In the genomic region with DNA sequence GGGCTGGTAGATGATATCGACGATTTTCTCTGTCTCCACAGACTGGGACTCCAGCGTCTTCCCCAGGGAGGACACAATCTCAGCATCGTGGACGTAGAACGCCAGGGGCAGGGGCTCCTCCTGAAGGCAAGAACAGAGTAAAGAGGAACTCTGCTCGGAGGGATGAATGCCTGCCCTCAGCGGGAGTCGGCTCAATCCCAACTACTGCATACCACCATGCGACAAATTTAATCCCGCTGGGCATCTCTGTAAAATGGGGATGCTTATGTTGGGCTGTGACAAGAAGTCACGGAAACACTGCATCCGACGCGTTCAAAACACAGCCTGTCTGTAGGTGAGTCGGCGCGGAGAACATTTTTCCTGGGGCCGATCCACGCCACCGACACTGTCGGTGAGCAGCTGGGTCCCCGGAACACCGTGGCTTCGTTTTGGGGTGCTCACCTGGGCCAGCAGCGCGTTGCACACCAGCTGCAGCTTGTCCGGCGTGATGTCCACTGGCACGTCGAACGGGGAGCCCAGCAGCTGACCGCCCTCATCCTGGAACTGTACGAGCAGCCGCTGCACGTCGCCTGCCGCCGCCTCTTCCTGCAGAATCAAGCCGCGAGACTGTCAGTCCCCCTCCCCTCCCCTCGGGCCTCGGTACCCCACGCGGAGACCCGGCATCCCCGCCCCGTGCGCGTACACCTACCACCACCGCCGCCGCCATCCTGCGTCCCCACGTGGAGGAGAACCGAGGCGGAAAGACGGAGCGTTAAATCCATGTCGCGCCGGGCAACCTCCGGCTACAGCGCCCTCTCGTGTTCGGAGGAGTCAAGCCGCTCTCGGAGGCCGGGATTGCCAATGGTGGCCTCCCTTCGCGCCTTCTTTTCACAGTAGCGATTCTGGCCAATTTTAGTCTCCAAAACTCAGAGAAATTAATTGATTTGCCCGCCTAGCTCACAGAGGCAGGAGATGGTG, we compare ENCODE assay signal across 8 mouse cellular contexts. TPM values are rescaled to one million over a fixed set of nuclear protein-coding genes. Genes with fewer than 3 reads are reported as not detected.
DNase-seq lines count a peak whose midpoint lies in the region; ATAC-seq lines count a peak whose summit lies in the region.

A gene (minus strand): TSS at position 761 of the 957 bp plus-strand sequence.

- 2% methylated on average over 73 of the region's 73 CpGs for WGBS in hindbrain, embryonic 11.5 days

- H3K4me2 ChIP-seq in hindbrain, embryonic 11.5 days (replicated peaks; ENCODE audit: low read depth, low read length), result peak within 1 kb of the TSS; percentile 79

- H3K27ac ChIP-seq in hindbrain, embryonic 11.5 days (ENCODE audit: low read depth, low read length), result no peak within 1 kb of the TSS

- H3K4me1 ChIP-seq in hindbrain, embryonic 11.5 days (replicated peaks; ENCODE audit: control insufficient read depth, insufficient read depth, low read length), result peaks cover 3% of the 10 kb centered on the region; the same call in 1 of the 2 replicates

- H3K9ac ChIP-seq in hindbrain, embryonic 11.5 days (ENCODE audit: low read depth, low read length), result peak within 1 kb of the TSS; percentile 80

- peak; percentile 69; the same call in 1 of the 2 replicates for ATAC-seq in hindbrain, embryonic 11.5 days (ENCODE audit: low FRiP score)

- H3K36me3 ChIP-seq in hindbrain, embryonic 11.5 days (ENCODE audit: control insufficient read depth, insufficient read depth, low read length), result no peaks in the 10 kb centered on the region; the same call in 1 of the 2 replicates

- DNase-seq in MN1 (ENCODE audit: low spot score), result peak; percentile 91
- peak; percentile 91 for DNase-seq in cerebellum, adult 9-10 months
- peak; percentile 79 to 97 for DNase-seq in frontal cortex, adult 2 months (ENCODE audit: extremely low spot score in 1 of 2, low spot score in 1 of 2)
- peak; percentile 96 for DNase-seq in hindbrain, embryonic 11.5 days (ENCODE audit: low spot score)
- peak; percentile 98 for DNase-seq in layer of hippocampus, postnatal 10 days (ENCODE audit: low spot score in 2 of 2)
- peak; percentile 95 for DNase-seq in lung, postnatal 10 days
- DNase-seq in ovary, postnatal 36 days (ENCODE audit: low spot score), result peak; percentile 92
- peak; percentile 95 for DNase-seq in thymus, postnatal 25 days

- H3K9me3 ChIP-seq in hindbrain, embryonic 11.5 days (ENCODE audit: control insufficient read depth, low read length), result no peaks in the 10 kb centered on the region

- peak within 1 kb of the TSS; percentile 70 for H3K4me3 ChIP-seq in hindbrain, embryonic 11.5 days (ENCODE audit: low read depth, low read length)

- no peaks in the 10 kb centered on the region for H3K27me3 ChIP-seq in hindbrain, embryonic 11.5 days (ENCODE audit: control insufficient read depth, insufficient read depth, low read length)

RNA-seq across cellular contexts. Expression of the gene that starts here (rescaled TPM):
- polyA plus RNA-seq in frontal cortex, adult 2 months (2012; rRNA removed), result 35.6 and 39.1 TPM in 2 replicates
- 19.8 and 22.9 TPM in 2 replicates for polyA plus RNA-seq in hindbrain, embryonic 11.5 days (2014; fragmentation: Nextera tagmentation; extraction: Ambion mirVana)
- total RNA-seq in layer of hippocampus, postnatal 10 days (2021), result 10 to 100 TPM; 29.2 to 40.7 TPM
